Mouse (Mus musculus): Measurements from ENCODE around the gene Gpr37l1. TPM values are rescaled to one million over a fixed set of nuclear protein-coding genes. Genes with fewer than 3 reads are reported as not detected.

Gene Gpr37l1
- polyA plus RNA-seq, 1 experiment from 2014 or later, result not detected

- DNase-seq (ENCODE audit: low spot score), result no peak
- 82% methylated on average over 5 of the region's 5 CpGs for WGBS
- Histone ChIP-seq H3K27ac (peak overlapping the region; percentile 42; the same call in 1 of the 2 replicates), H3K27me3 (ENCODE audit: low read depth, poor library complexity, severe bottlenecking) (0 out of 2 replicates have a peak, but pooled peaks cover 3% of the 10 kb centered on the region), H3K36me3 (peaks cover 25% of the 10 kb centered on the region), H3K4me3 (no peak overlapping the region), H3K4me1 (peaks cover 36% of the 10 kb centered on the region), H3K9me3 (replicated peaks) (no peaks in the 10 kb centered on the region)
Measured at GRCm38 (mm10) chr1:135158633-135159032, 8.8 kb downstream of the Gpr37l1 start.

DNA sequence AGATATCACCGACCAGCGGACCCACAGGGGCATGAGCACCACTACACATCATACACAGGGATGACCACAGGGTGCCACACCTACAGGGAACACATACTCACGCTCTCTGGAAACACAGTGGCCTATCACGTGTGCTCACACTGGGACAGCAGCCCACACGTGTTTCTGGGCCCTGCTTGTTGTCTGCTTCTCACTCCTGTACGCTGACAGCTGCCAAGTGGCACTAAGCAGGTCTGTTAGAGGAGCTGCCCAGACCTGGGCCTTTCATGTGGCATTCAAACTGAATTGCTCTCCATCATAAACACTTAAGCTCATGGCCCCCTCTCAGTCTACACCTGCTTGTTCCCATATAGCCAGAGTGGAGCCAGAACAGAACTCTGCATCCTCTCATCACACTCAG lies 11.2 kb downstream of the Gpr37l1 start:
- H3K27ac ChIP-seq, result no peak overlapping the region
- 86% methylated on average over 6 of the region's 6 CpGs for WGBS
- peaks cover 39% of the 10 kb centered on the region for H3K36me3 ChIP-seq
- 0 out of 2 replicates have a peak, but pooled peaks cover 3% of the 10 kb centered on the region for H3K27me3 ChIP-seq (ENCODE audit: low read depth, poor library complexity, severe bottlenecking)
- peaks cover 38% of the 10 kb centered on the region for H3K4me1 ChIP-seq
- H3K4me3 ChIP-seq, result no peak overlapping the region
- H3K9me3 ChIP-seq (replicated peaks), result no peaks in the 10 kb centered on the region
- DNase-seq (ENCODE audit: low spot score), result no peak

DNA sequence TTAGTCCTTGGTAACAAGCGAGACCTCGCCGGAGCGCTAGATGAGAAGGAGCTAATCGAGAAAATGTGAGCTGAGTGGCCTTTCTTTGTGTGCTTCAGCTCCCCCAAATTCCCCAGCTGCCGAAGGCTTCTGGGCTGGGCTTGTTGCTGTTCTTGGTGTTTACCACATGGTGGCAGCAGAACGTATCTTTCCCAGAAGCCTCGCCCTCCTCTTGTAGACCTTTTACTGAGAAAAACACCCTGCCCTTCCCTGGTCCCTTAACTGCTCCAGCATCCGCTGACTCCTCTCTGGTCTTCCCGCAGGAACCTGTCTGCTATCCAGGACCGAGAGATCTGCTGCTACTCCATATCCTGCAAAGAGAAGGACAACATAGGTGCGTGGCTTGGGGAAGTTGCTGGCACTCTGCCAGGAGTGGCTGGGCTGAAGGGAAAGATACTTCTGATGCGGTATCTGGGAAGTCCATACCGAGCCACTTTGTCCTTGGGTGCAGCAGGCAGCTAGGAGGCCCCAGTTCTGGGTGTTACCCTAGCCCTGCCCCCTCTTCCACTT lies 13.0 kb downstream of the Gpr37l1 start:
- WGBS, result 7% methylated on average over 14 of the region's 14 CpGs
- Histone ChIP-seq H3K4me1 (peaks cover 35% of the 10 kb centered on the region), H3K36me3 (peaks cover 43% of the 10 kb centered on the region)

DNA sequence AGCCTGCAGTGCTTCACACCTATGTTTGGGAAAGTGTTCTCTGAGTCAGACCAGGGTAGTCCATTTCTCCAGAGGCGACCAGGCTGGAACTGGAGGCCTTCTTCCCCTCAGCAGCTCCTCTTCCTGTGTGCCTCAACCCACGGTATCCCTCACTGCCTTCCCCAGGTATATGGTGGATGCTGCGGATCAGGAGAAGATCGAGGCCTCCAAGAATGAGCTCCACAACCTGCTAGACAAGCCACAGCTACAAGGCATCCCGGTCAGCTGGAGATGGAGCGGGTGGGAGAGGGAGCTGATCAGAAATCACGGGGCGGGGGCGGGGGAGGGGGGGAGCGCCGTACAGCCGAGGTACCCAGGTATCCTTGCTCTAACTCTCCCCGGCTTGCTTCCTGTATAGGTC lies 13.5 kb downstream of the Gpr37l1 start:
- no peaks in the 10 kb centered on the region for H3K27me3 ChIP-seq (ENCODE audit: low read depth, poor library complexity, severe bottlenecking)
- H3K9me3 ChIP-seq (replicated peaks), result no peaks in the 10 kb centered on the region
- H3K4me1 ChIP-seq, result peaks cover 32% of the 10 kb centered on the region
- peak overlapping the region; percentile 92 for H3K27ac ChIP-seq
- peaks cover 43% of the 10 kb centered on the region for H3K36me3 ChIP-seq
- DNase-seq (ENCODE audit: low spot score), result no peak
- 22% methylated on average over 13 of the region's 13 CpGs for WGBS
- peak overlapping the region; percentile 42 for H3K4me3 ChIP-seq

More for the DNA sequence above, 13.0 kb downstream of the Gpr37l1 start:
- Histone ChIP-seq H3K27me3 (ENCODE audit: low read depth, poor library complexity, severe bottlenecking) (no peaks in the 10 kb centered on the region), H3K27ac (peak overlapping the region; percentile 92), H3K4me3 (peak overlapping the region; percentile 42), H3K9me3 (replicated peaks) (no peaks in the 10 kb centered on the region)
- peak; percentile 79 for DNase-seq (ENCODE audit: low spot score)

DNA sequence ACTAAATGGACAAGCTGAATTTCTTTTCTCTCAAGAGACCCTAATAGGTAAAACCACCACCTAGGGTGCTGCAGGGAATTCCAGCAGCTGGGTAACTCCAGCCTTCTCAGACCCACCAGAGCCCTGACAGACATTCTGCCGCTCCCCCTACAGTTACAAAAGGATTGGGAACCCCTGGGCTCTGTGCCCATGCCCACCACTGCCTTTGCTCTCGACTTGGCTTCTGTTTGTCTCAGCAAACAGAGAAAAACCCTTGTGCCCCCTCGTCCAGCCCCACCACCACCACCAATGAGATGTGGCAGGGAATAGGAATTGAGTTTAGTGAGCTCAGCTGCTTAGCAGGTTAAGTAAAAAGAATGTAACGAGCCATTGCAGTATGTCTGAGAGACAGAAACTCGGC lies 18.5 kb downstream of the Gpr37l1 start:
- Histone ChIP-seq H3K27me3 (ENCODE audit: low read depth, poor library complexity, severe bottlenecking) (peaks cover 11% of the 10 kb centered on the region), H3K36me3 (peaks cover 20% of the 10 kb centered on the region), H3K9me3 (replicated peaks) (no peaks in the 10 kb centered on the region), H3K4me1 (peaks cover 38% of the 10 kb centered on the region), H3K27ac (no peak overlapping the region), H3K4me3 (no peak overlapping the region)
- no peak for DNase-seq (ENCODE audit: low spot score)
- 84% methylated on average over 5 of the region's 5 CpGs for WGBS

- no peak overlapping the region for H3K27ac ChIP-seq
- peaks cover 35% of the 10 kb centered on the region for H3K4me1 ChIP-seq
- H3K4me3 ChIP-seq, result peak overlapping the region; percentile 97
- no peak for DNase-seq (ENCODE audit: low spot score)
- no peaks in the 10 kb centered on the region for H3K9me3 ChIP-seq (replicated peaks)
- peaks cover 14% of the 10 kb centered on the region for H3K27me3 ChIP-seq (ENCODE audit: low read depth, poor library complexity, severe bottlenecking)
- peaks cover 20% of the 10 kb centered on the region for H3K36me3 ChIP-seq
- 86% methylated on average over 4 of the region's 4 CpGs for WGBS
Measured at GRCm38 (mm10) chr1:135148476-135148875, 19.0 kb downstream of the Gpr37l1 start.

DNA sequence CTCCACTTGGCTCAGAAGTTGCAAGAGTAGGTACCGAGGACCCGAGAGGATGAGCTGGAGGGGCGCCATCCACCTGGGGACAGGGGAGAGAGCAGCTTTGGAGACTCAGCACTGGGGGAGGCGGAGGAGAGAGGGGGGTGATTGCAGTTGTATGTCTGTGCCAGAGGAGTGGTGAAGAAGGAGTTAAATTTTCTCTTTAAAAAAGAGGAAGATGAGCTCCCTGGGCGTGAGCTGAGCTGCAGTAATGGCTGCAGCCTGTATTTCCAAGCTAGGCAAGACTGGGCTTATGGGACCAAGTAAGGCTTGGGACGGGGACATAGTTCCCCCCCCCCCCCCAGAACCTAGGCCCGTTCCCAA lies 19.8 kb downstream of the Gpr37l1 start:
- Histone ChIP-seq H3K4me1 (peaks cover 37% of the 10 kb centered on the region), H3K9me3 (replicated peaks) (no peaks in the 10 kb centered on the region), H3K36me3 (peaks cover 20% of the 10 kb centered on the region), H3K27me3 (ENCODE audit: low read depth, poor library complexity, severe bottlenecking) (peaks cover 21% of the 10 kb centered on the region), H3K4me3 (peak overlapping the region; percentile 97), H3K27ac (peak overlapping the region; percentile 95)
- WGBS, result 5% methylated on average over 7 of the region's 7 CpGs
- DNase-seq (ENCODE audit: low spot score), result no peak

DNA sequence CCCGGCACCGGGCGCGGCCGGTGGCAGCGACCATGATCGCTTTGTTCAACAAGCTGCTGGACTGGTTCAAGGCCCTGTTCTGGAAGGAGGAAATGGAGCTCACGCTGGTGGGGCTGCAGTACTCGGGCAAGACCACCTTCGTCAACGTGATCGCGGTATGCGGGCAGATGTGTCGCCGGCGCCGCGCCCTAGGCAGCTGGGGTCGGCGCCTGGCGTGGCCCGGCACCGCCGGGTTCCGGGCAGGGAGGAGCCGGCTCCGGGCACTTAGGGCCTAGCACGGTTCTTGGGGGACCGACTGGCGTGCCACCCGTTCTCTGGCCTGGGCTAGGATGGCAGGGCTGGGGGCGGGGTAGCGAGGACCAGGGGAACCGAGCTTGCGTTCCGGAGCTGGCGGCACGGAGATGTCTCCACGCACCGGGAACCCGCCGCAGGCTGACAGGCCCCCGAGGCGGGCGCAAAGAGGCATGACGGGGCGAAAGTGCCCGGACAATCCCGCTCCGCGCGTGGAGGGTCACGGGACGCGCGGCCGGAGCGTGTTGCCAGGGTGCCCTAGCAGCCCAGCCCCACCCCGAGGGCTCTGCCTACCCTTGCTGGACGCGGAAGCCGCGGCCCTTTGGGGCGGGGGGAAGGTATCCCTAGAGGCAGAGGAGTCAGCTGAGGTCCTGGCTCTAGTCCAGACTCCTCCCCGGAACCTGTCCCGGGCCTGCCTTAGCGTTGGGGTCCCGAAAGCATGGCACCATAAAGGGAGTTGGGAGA lies 20.4 kb downstream of the Gpr37l1 start:
- under 1% methylated on average over 69 of the region's 69 CpGs for WGBS
- peak; percentile 79 for DNase-seq (ENCODE audit: low spot score)
- H3K36me3 ChIP-seq, result peaks cover 15% of the 10 kb centered on the region
- H3K27me3 ChIP-seq (ENCODE audit: low read depth, poor library complexity, severe bottlenecking), result peaks cover 21% of the 10 kb centered on the region
- peak overlapping the region; percentile 97 for H3K4me3 ChIP-seq
- H3K4me1 ChIP-seq, result peaks cover 31% of the 10 kb centered on the region
- H3K27ac ChIP-seq, result peak overlapping the region; percentile 95
- no peaks in the 10 kb centered on the region for H3K9me3 ChIP-seq (replicated peaks)

DNA sequence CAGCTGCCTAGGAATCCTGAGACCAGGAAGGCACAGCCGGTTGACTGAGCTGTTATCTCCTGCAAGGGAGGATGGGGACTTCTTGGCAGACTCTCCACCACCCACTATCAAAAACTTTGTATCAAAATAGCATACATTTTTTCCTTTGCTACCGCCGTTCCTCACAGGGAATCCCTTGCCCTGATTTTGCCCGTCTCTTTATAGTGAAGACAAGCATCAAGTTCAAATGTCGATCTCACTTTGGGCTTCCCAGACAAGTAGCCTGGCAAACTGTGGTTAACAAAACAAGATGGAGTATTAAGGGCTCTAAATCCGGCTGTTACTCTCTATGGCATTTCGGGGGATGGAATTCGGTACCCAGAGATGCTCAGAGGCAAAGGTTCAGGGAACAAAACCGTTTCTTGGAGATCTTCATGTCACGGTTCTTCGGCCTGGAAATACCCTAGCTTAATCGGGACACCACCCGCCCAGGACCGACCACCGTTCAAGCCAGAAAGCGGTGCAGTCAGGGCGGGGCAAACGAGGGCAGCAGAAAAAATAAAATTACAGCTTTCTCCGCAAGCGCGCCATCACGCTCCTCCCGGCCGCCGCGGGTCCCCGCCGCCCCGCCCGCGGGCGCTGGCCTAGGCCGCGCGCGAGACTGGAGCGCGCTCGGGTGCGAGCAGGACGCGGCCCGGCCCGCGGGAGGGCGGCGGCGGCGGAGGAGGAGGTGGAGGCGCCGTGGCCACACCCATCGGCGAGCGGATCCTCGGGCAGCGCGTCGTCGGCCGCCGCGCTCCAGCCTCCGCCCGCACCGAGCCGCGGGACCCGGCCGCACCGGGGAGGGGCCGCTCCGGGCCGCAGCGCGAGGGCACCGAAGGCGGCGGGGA lies 21.2 kb downstream of the Gpr37l1 start, which contains the start of gene Arl8a:
Gene Arl8a, plus strand, starts transcription at position 748 of the 869 bp plus-strand sequence.
- Histone ChIP-seq H3K27me3 (ENCODE audit: low read depth, poor library complexity, severe bottlenecking) (peaks cover 21% of the 10 kb centered on the region), H3K4me1 (peaks cover 30% of the 10 kb centered on the region), H3K9me3 (replicated peaks) (no peaks in the 10 kb centered on the region), H3K27ac (peak within 1 kb of the TSS; percentile 95), H3K36me3 (peaks cover 7% of the 10 kb centered on the region), H3K4me3 (peak within 1 kb of the TSS; percentile 97)
- WGBS, result 3% methylated on average over 78 of the region's 78 CpGs
- peak; percentile 86 for DNase-seq (ENCODE audit: low spot score)

- Histone ChIP-seq H3K4me1 (peaks cover 27% of the 10 kb centered on the region), H3K9me3 (replicated peaks) (no peaks in the 10 kb centered on the region), H3K27ac (no peak overlapping the region), H3K4me3 (no peak overlapping the region), H3K27me3 (ENCODE audit: low read depth, poor library complexity, severe bottlenecking) (peaks cover 21% of the 10 kb centered on the region), H3K36me3 (0 out of 2 replicates have a peak, but pooled peaks cover under 1% of the 10 kb centered on the region)
- WGBS, result 89% methylated on average over 2 of the region's 2 CpGs
- DNase-seq (ENCODE audit: low spot score), result no peak
Measured at GRCm38 (mm10) chr1:135143940-135144339, 23.5 kb downstream of the Gpr37l1 start.

DNA sequence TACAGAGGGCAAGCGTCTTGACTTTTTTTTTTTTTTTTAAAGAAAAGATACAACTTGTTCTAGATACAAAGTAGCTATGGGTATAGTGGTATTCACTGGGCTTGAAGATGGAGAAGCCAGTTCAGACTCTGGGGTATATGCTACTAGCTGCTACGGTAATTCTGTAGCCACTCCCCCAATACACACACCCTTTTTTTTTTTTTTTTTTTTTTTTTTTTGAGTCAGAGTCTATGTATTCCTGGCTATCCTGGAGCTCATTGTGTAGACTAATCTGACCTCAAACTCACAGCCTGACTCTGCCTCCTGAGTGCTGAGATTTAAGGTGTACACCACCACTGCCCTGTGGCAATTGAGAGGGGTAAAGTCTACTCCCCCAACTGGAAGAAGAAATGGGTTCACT lies 25.0 kb downstream of the Gpr37l1 start:
- Histone ChIP-seq H3K4me3 (no peak overlapping the region), H3K4me1 (peaks cover 12% of the 10 kb centered on the region), H3K9me3 (replicated peaks) (no peaks in the 10 kb centered on the region), H3K27me3 (ENCODE audit: low read depth, poor library complexity, severe bottlenecking) (peaks cover 21% of the 10 kb centered on the region), H3K27ac (no peak overlapping the region), H3K36me3 (no peaks in the 10 kb centered on the region)
- no peak for DNase-seq (ENCODE audit: low spot score)
- WGBS, result 71% methylated on average over 2 of the region's 2 CpGs

GRCm38 (mm10) chr1:135139906-135140305 lies 27.6 kb downstream of the Gpr37l1 start:
- Histone ChIP-seq H3K4me1 (0 out of 2 replicates have a peak, but pooled peaks cover 2% of the 10 kb centered on the region), H3K36me3 (no peaks in the 10 kb centered on the region), H3K9me3 (replicated peaks) (no peaks in the 10 kb centered on the region), H3K27ac (no peak overlapping the region), H3K27me3 (ENCODE audit: low read depth, poor library complexity, severe bottlenecking) (peaks cover 14% of the 10 kb centered on the region; the same call in 1 of the 2 replicates), H3K4me3 (no peak overlapping the region)
- 78% methylated on average over 2 of the region's 2 CpGs for WGBS
- DNase-seq (ENCODE audit: low spot score), result no peak
